Mouse (Mus musculus): ENCODE data around the gene Atp13a4. TPM values are rescaled to one million over a fixed set of nuclear protein-coding genes. Genes with fewer than 3 reads are reported as not detected.
A peak's percentile ranks its signal among the peaks of the same experiment; 100 is the strongest.

Atp13a4 gene
- polyA plus RNA-seq (2014; fragmentation: Nextera tagmentation; extraction: Ambion mirVana): 0.17 and 0.33 TPM in 2 replicates

GRCm38 (mm10) chr16:29544829-29545228 is at the start of gene Atp13a4:
Gene Atp13a4, minus strand, starts transcription at chr16:29544864.
- no peaks in the 10 kb centered on the region for H3K9me3 ChIP-seq (ENCODE audit: control insufficient read depth, low read length)
- no peak for DNase-seq (ENCODE audit: low spot score, missing footprints)
- no peak within 1 kb of the TSS for H3K27ac ChIP-seq (ENCODE audit: low read depth, low read length)
- H3K27me3 ChIP-seq (ENCODE audit: control insufficient read depth, insufficient read depth, low read length): no peaks in the 10 kb centered on the region
- no peaks in the 10 kb centered on the region for H3K4me1 ChIP-seq (ENCODE audit: control insufficient read depth, insufficient read depth, low read length)
- no peak within 1 kb of the TSS for H3K9ac ChIP-seq (ENCODE audit: low read length)
- no peak within 1 kb of the TSS for H3K4me2 ChIP-seq
- H3K36me3 ChIP-seq (ENCODE audit: control insufficient read depth, insufficient read depth, low read length): no peaks in the 10 kb centered on the region
- WGBS: 90% methylated on average over 11 of the region's 11 CpGs
- no peak within 1 kb of the TSS for H3K4me3 ChIP-seq (ENCODE audit: low read depth, low read length)
- ATAC-seq (ENCODE audit: low FRiP score): no peak

- Histone ChIP-seq H3K9me3 (ENCODE audit: control insufficient read depth, low read length) (no peaks in the 10 kb centered on the region), H3K9ac (ENCODE audit: low read length) (no peak overlapping the region), H3K36me3 (ENCODE audit: control insufficient read depth, insufficient read depth, low read length) (peaks cover 6% of the 10 kb centered on the region), H3K27me3 (ENCODE audit: control insufficient read depth, insufficient read depth, low read length) (no peaks in the 10 kb centered on the region), H3K4me3 (ENCODE audit: low read depth, low read length) (no peak overlapping the region), H3K4me1 (ENCODE audit: control insufficient read depth, insufficient read depth, low read length) (no peaks in the 10 kb centered on the region), H3K27ac (ENCODE audit: low read depth, low read length) (no peak overlapping the region), H3K4me2 (no peak overlapping the region)
- DNase-seq (ENCODE audit: low spot score, missing footprints) (no peak), ATAC-seq (ENCODE audit: low FRiP score) (no peak)
- 82% methylated on average over 7 of the region's 7 CpGs for WGBS
Measured at GRCm38 (mm10) chr16:29592171-29592570, 47.5 kb upstream of the Atp13a4 start.

GRCm38 (mm10) chr16:29579787-29580176 is 35.1 kb upstream of the Atp13a4 start:
- peaks cover 12% of the 10 kb centered on the region; the same call in 1 of the 2 replicates for H3K4me1 ChIP-seq (ENCODE audit: control insufficient read depth, insufficient read depth, low read length)
- H3K4me2 ChIP-seq: peak overlapping the region; percentile 89
- no peak overlapping the region for H3K27ac ChIP-seq (ENCODE audit: low read depth, low read length)
- DNase-seq (ENCODE audit: low spot score, missing footprints): no peak
- no peaks in the 10 kb centered on the region for H3K9me3 ChIP-seq (ENCODE audit: control insufficient read depth, low read length)
- WGBS: 9% methylated on average over 12 of the region's 12 CpGs
- H3K4me3 ChIP-seq (ENCODE audit: low read depth, low read length): peak overlapping the region; percentile 92
- ATAC-seq (ENCODE audit: low FRiP score): peak; percentile 28; the same call in 1 of the 2 replicates
- H3K27me3 ChIP-seq (ENCODE audit: control insufficient read depth, insufficient read depth, low read length): no peaks in the 10 kb centered on the region
- H3K9ac ChIP-seq (ENCODE audit: low read length): peak overlapping the region; percentile 93
- H3K36me3 ChIP-seq (ENCODE audit: control insufficient read depth, insufficient read depth, low read length): no peaks in the 10 kb centered on the region

GRCm38 (mm10) chr16:29579167-29579786 is 34.6 kb upstream of the Atp13a4 start, which contains the start of gene Opa1:
Gene Opa1, plus strand, starts transcription at chr16:29579334.
- Histone ChIP-seq H3K9me3 (ENCODE audit: control insufficient read depth, low read length) (no peaks in the 10 kb centered on the region), H3K9ac (ENCODE audit: low read length) (peak within 1 kb of the TSS; percentile 93), H3K4me1 (ENCODE audit: control insufficient read depth, insufficient read depth, low read length) (peaks cover 12% of the 10 kb centered on the region; the same call in 1 of the 2 replicates), H3K36me3 (ENCODE audit: control insufficient read depth, insufficient read depth, low read length) (no peaks in the 10 kb centered on the region), H3K27ac (ENCODE audit: low read depth, low read length) (no peak within 1 kb of the TSS; the same call in 1 of the 2 replicates), H3K27me3 (ENCODE audit: control insufficient read depth, insufficient read depth, low read length) (no peaks in the 10 kb centered on the region), H3K4me3 (ENCODE audit: low read depth, low read length) (peak within 1 kb of the TSS; percentile 92), H3K4me2 (peak within 1 kb of the TSS; percentile 89)
- under 1% methylated on average over 39 of the region's 39 CpGs for WGBS
- peak; percentile 100 for DNase-seq (ENCODE audit: low spot score, missing footprints)
- peak; percentile 98 for ATAC-seq (ENCODE audit: low FRiP score)

GRCm38 (mm10) chr16:29575620-29576019 is 31.0 kb upstream of the Atp13a4 start:
- H3K27me3 ChIP-seq (ENCODE audit: control insufficient read depth, insufficient read depth, low read length): no peaks in the 10 kb centered on the region
- H3K27ac ChIP-seq (ENCODE audit: low read depth, low read length): no peak overlapping the region
- ATAC-seq (ENCODE audit: low FRiP score) (no peak), DNase-seq (ENCODE audit: low spot score, missing footprints) (no peak)
- no peak overlapping the region for H3K4me2 ChIP-seq
- H3K9me3 ChIP-seq (ENCODE audit: control insufficient read depth, low read length): no peaks in the 10 kb centered on the region
- peaks cover 11% of the 10 kb centered on the region; the same call in 1 of the 2 replicates for H3K4me1 ChIP-seq (ENCODE audit: control insufficient read depth, insufficient read depth, low read length)
- no peaks in the 10 kb centered on the region for H3K36me3 ChIP-seq (ENCODE audit: control insufficient read depth, insufficient read depth, low read length)
- WGBS: 14% methylated on average over 5 of the region's 5 CpGs
- H3K9ac ChIP-seq (ENCODE audit: low read length): no peak overlapping the region
- no peak overlapping the region for H3K4me3 ChIP-seq (ENCODE audit: low read depth, low read length)

GRCm38 (mm10) chr16:29574013-29574412 is 29.3 kb upstream of the Atp13a4 start:
- H3K27ac ChIP-seq (ENCODE audit: low read depth, low read length): no peak overlapping the region
- WGBS: 77% methylated on average over 4 of the region's 4 CpGs
- ATAC-seq (ENCODE audit: low FRiP score) (no peak), DNase-seq (ENCODE audit: low spot score, missing footprints) (no peak)
- no peak overlapping the region for H3K9ac ChIP-seq (ENCODE audit: low read length)
- no peaks in the 10 kb centered on the region for H3K36me3 ChIP-seq (ENCODE audit: control insufficient read depth, insufficient read depth, low read length)
- H3K4me2 ChIP-seq: no peak overlapping the region
- H3K4me1 ChIP-seq (ENCODE audit: control insufficient read depth, insufficient read depth, low read length): 0 out of 2 replicates have a peak, but pooled peaks cover 2% of the 10 kb centered on the region
- no peak overlapping the region for H3K4me3 ChIP-seq (ENCODE audit: low read depth, low read length)
- no peaks in the 10 kb centered on the region for H3K9me3 ChIP-seq (ENCODE audit: control insufficient read depth, low read length)
- no peaks in the 10 kb centered on the region for H3K27me3 ChIP-seq (ENCODE audit: control insufficient read depth, insufficient read depth, low read length)

- no peaks in the 10 kb centered on the region for H3K36me3 ChIP-seq (ENCODE audit: control insufficient read depth, insufficient read depth, low read length)
- 11% methylated on average over 7 of the region's 7 CpGs for WGBS
- ATAC-seq (ENCODE audit: low FRiP score): no peak
Measured at GRCm38 (mm10) chr16:29560869-29561268, 16.2 kb upstream of the Atp13a4 start.

GRCm38 (mm10) chr16:29560454-29560853 is 15.8 kb upstream of the Atp13a4 start:
- H3K4me3 ChIP-seq (ENCODE audit: low read depth, low read length): no peak overlapping the region
- H3K9ac ChIP-seq (ENCODE audit: low read length): no peak overlapping the region
- H3K36me3 ChIP-seq (ENCODE audit: control insufficient read depth, insufficient read depth, low read length): no peaks in the 10 kb centered on the region
- no peak for ATAC-seq (ENCODE audit: low FRiP score)
- no peak for DNase-seq (ENCODE audit: low spot score, missing footprints)
- no peaks in the 10 kb centered on the region for H3K27me3 ChIP-seq (ENCODE audit: control insufficient read depth, insufficient read depth, low read length)
- WGBS: 62% methylated on average over 10 of the region's 10 CpGs
- no peak overlapping the region for H3K27ac ChIP-seq (ENCODE audit: low read depth, low read length)
- no peaks in the 10 kb centered on the region for H3K4me1 ChIP-seq (ENCODE audit: control insufficient read depth, insufficient read depth, low read length)
- H3K9me3 ChIP-seq (ENCODE audit: control insufficient read depth, low read length): no peaks in the 10 kb centered on the region
- H3K4me2 ChIP-seq: no peak overlapping the region

More at GRCm38 (mm10) chr16:29560869-29561268, 16.2 kb upstream of the Atp13a4 start:
- H3K9me3 ChIP-seq (ENCODE audit: control insufficient read depth, low read length): no peaks in the 10 kb centered on the region
- no peak overlapping the region for H3K9ac ChIP-seq (ENCODE audit: low read length)
- no peaks in the 10 kb centered on the region for H3K27me3 ChIP-seq (ENCODE audit: control insufficient read depth, insufficient read depth, low read length)
- H3K27ac ChIP-seq (ENCODE audit: low read depth, low read length): no peak overlapping the region
- peak; percentile 92 for DNase-seq (ENCODE audit: low spot score, missing footprints)
- no peak overlapping the region for H3K4me2 ChIP-seq
- no peaks in the 10 kb centered on the region for H3K4me1 ChIP-seq (ENCODE audit: control insufficient read depth, insufficient read depth, low read length)
- H3K4me3 ChIP-seq (ENCODE audit: low read depth, low read length): no peak overlapping the region

- Histone ChIP-seq H3K27ac (ENCODE audit: low read depth, low read length) (no peak overlapping the region), H3K4me1 (ENCODE audit: control insufficient read depth, insufficient read depth, low read length) (no peaks in the 10 kb centered on the region), H3K4me3 (ENCODE audit: low read depth, low read length) (no peak overlapping the region), H3K9me3 (ENCODE audit: control insufficient read depth, low read length) (no peaks in the 10 kb centered on the region), H3K9ac (ENCODE audit: low read length) (no peak overlapping the region), H3K4me2 (no peak overlapping the region), H3K36me3 (ENCODE audit: control insufficient read depth, insufficient read depth, low read length) (no peaks in the 10 kb centered on the region), H3K27me3 (ENCODE audit: control insufficient read depth, insufficient read depth, low read length) (no peaks in the 10 kb centered on the region)
- DNase-seq (ENCODE audit: low spot score, missing footprints) (no peak), ATAC-seq (ENCODE audit: low FRiP score) (no peak)
- WGBS: 82% methylated on average over 5 of the region's 5 CpGs
Measured at GRCm38 (mm10) chr16:29559667-29560066, 15.0 kb upstream of the Atp13a4 start.

Data from midbrain, embryonic 11.5 days (tissue).